In the genomic region with DNA sequence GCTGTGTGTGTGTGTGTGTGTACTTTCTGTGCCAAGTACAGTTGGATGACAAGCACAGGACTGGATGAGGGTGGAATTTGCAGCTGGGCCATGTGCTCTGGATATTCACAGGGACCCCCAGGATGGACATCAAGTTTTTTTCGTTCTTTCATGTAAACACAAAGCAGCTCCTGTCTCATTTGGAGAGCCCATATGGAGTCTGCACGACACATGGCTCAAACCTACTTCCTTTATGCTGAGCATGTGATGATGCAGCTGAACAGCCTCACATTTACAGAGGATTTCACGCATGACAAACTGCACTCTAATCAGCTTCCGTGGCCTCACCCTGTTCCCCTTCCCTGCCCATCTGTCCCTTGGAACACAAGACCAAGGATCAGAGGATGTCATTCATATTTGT, we compare ENCODE assay signal across 23 mouse cellular contexts.
A peak's percentile ranks its signal among the peaks of the same experiment; 100 is the strongest.
DNase-seq lines count a peak whose midpoint lies in the region; ATAC-seq and TF ChIP-seq lines count a peak whose summit lies in the region.
"Had no signal": no experiment of that assay in that cellular context is flagged by ENCODE, and none has a peak within 500 bp of the region (broad histone marks: within the 10 kb centered on the region; RNA-seq: fewer than 3 reads in every experiment).

No protein-coding gene starts in this region.

- H3K36me3 ChIP-seq in embryonic facial prominence, embryonic 14.5 days (ENCODE audit: control insufficient read depth, insufficient read depth, low read length), result no peaks in the 10 kb centered on the region
- no peaks in the 10 kb centered on the region for H3K36me3 ChIP-seq in embryonic facial prominence, embryonic 10.5 days (replicated peaks)
- no peaks in the 10 kb centered on the region for H3K36me3 ChIP-seq in hindbrain, embryonic 15.5 days
- H3K36me3 ChIP-seq in hindbrain, embryonic 10.5 days, result no peaks in the 10 kb centered on the region
- H3K36me3 ChIP-seq: embryonic facial prominence, embryonic 13.5 days; heart, embryonic 15.5 days; limb, embryonic 10.5 days; midbrain, embryonic 13.5 days had no signal

- TF ChIP-seq CTCF in brain, embryonic 14.5 days (IDR thresholded peaks at IDR 0.05; ENCODE audit: borderline replicate concordance, extremely low read depth, insufficient read depth, insufficient read length), result no peak

- peaks cover 4% of the 10 kb centered on the region; the same call in 1 of the 2 replicates for H3K4me1 ChIP-seq in embryonic facial prominence, embryonic 14.5 days (ENCODE audit: control insufficient read depth, insufficient read depth, low read length)
- H3K4me1 ChIP-seq in embryonic facial prominence, embryonic 10.5 days, result no peaks in the 10 kb centered on the region
- H3K4me1 ChIP-seq in hindbrain, embryonic 15.5 days (replicated peaks), result 0 out of 2 replicates have a peak, but pooled peaks cover 1% of the 10 kb centered on the region
- 0 out of 2 replicates have a peak, but pooled peaks cover 5% of the 10 kb centered on the region for H3K4me1 ChIP-seq in hindbrain, embryonic 10.5 days (replicated peaks)
- H3K4me1 ChIP-seq: heart, embryonic 15.5 days; limb, embryonic 10.5 days had no signal

- DNase-seq in embryonic facial prominence, embryonic 14.5 days (ENCODE audit: low spot score), result peak; percentile 63
- no peak for DNase-seq in embryonic facial prominence, embryonic 10.5 days (ENCODE audit: low spot score)
- DNase-seq in hindbrain, embryonic 10.5 days (ENCODE audit: low spot score), result no peak
- DNase-seq in brain, embryonic 14.5 days (ENCODE audit: low read depth), result peak; percentile 51
- peak; percentile 72 for DNase-seq in retina, embryonic 14.5 days (ENCODE audit: low spot score)
- DNase-seq in gastrocnemius, adult 18-20 months (ENCODE audit: low spot score), result no peak
- DNase-seq in layer of hippocampus, adult 9-11 months, result no peak
- DNase-seq: adrenal gland, postnatal 14 days; cerebellum, adult 2 months; gastrocnemius, postnatal 10 days; heart, adult 2 months; kidney, adult 9 months; kidney, postnatal 4 days; layer of hippocampus, postnatal 36 days; lung, embryonic 14.5 days; lung, postnatal 4 days; thymus, postnatal 25 days had no signal

- no peaks in the 10 kb centered on the region for H3K9me3 ChIP-seq in embryonic facial prominence, embryonic 14.5 days (ENCODE audit: control insufficient read depth, low read length)
- H3K9me3 ChIP-seq in embryonic facial prominence, embryonic 10.5 days, result no peaks in the 10 kb centered on the region
- H3K9me3 ChIP-seq in hindbrain, embryonic 15.5 days, result no peaks in the 10 kb centered on the region
- H3K9me3 ChIP-seq in hindbrain, embryonic 10.5 days, result no peaks in the 10 kb centered on the region
- H3K9me3 ChIP-seq: embryonic facial prominence, embryonic 13.5 days; heart, embryonic 15.5 days; limb, embryonic 10.5 days; midbrain, embryonic 13.5 days had no signal

- 37% methylated on average over 4 of the region's 4 CpGs for WGBS in embryonic facial prominence, embryonic 14.5 days
- WGBS in embryonic facial prominence, embryonic 10.5 days, result 52% methylated on average over 4 of the region's 4 CpGs
- WGBS in hindbrain, embryonic 15.5 days, result 28% methylated on average over 4 of the region's 4 CpGs
- whole genome bisulfite sequencing in hindbrain, embryonic 10.5 days, result 59% methylated on average over 4 of the region's 4 CpGs

- ATAC-seq in embryonic facial prominence, embryonic 14.5 days (ENCODE audit: low read depth), result peak; percentile 60; the same call in 1 of the 2 replicates
- ATAC-seq in hindbrain, embryonic 15.5 days (ENCODE audit: low FRiP score, low read depth), result 0 out of 2 replicates have a peak, but pooled peaks have one; percentile 19
- ATAC-seq: midbrain, embryonic 13.5 days had no signal

- H3K27ac ChIP-seq in embryonic facial prominence, embryonic 14.5 days (replicated peaks; ENCODE audit: low read depth, low read length), result no peak overlapping the region
- H3K27ac ChIP-seq in embryonic facial prominence, embryonic 10.5 days (replicated peaks), result no peak overlapping the region
- no peak overlapping the region for H3K27ac ChIP-seq in hindbrain, embryonic 15.5 days (replicated peaks)
- no peak overlapping the region for H3K27ac ChIP-seq in hindbrain, embryonic 10.5 days
- H3K27ac ChIP-seq: embryonic facial prominence, embryonic 13.5 days; heart, adult 2 months; heart, embryonic 15.5 days; limb, embryonic 10.5 days; midbrain, embryonic 13.5 days had no signal

- no peak overlapping the region for H3K4me3 ChIP-seq in embryonic facial prominence, embryonic 14.5 days (ENCODE audit: low read depth, low read length)
- no peak overlapping the region for H3K4me3 ChIP-seq in embryonic facial prominence, embryonic 10.5 days
- H3K4me3 ChIP-seq in hindbrain, embryonic 15.5 days, result no peak overlapping the region
- H3K4me3 ChIP-seq in hindbrain, embryonic 10.5 days, result no peak overlapping the region
- H3K4me3 ChIP-seq: embryonic facial prominence, embryonic 13.5 days; heart, adult 2 months; heart, embryonic 15.5 days; limb, embryonic 10.5 days; midbrain, embryonic 13.5 days had no signal

- H3K4me2 ChIP-seq in embryonic facial prominence, embryonic 14.5 days (ENCODE audit: low read depth, low read length), result no peak overlapping the region
- no peak overlapping the region for H3K4me2 ChIP-seq in hindbrain, embryonic 15.5 days
- H3K4me2 ChIP-seq: embryonic facial prominence, embryonic 13.5 days; heart, embryonic 15.5 days; liver, embryonic 11.5 days; lung, embryonic 14.5 days; midbrain, embryonic 13.5 days had no signal

- H3K27me3 ChIP-seq in embryonic facial prominence, embryonic 14.5 days (replicated peaks; ENCODE audit: control insufficient read depth, insufficient read depth, low read length), result no peaks in the 10 kb centered on the region
- no peaks in the 10 kb centered on the region for H3K27me3 ChIP-seq in embryonic facial prominence, embryonic 10.5 days (replicated peaks; ENCODE audit: low read depth, poor library complexity, severe bottlenecking)
- H3K27me3 ChIP-seq in hindbrain, embryonic 15.5 days, result no peaks in the 10 kb centered on the region
- no peaks in the 10 kb centered on the region for H3K27me3 ChIP-seq in hindbrain, embryonic 10.5 days (ENCODE audit: insufficient read depth, poor library complexity, severe bottlenecking)
- H3K27me3 ChIP-seq: embryonic facial prominence, embryonic 13.5 days; heart, embryonic 15.5 days; midbrain, embryonic 13.5 days had no signal

- no peak for TF ChIP-seq POLR2A in brain, embryonic 14.5 days (IDR thresholded peaks at IDR 0.05; ENCODE audit: borderline replicate concordance, extremely low read depth, insufficient read depth, insufficient read length, poor library complexity, severe bottlenecking)

- no peak overlapping the region for H3K9ac ChIP-seq in embryonic facial prominence, embryonic 14.5 days (ENCODE audit: low read depth, low read length)
- H3K9ac ChIP-seq in hindbrain, embryonic 15.5 days, result no peak overlapping the region
- H3K9ac ChIP-seq: embryonic facial prominence, embryonic 13.5 days; heart, embryonic 15.5 days; lung, embryonic 14.5 days; midbrain, embryonic 13.5 days had no signal

Comparison
In these comparisons a context has a peak if more than half of its experiments do, and no peak if none do; other contexts are left out.
1. DNase-seq: peak in embryonic facial prominence, embryonic 14.5 days (single experiment), brain, embryonic 14.5 days (single experiment) and retina, embryonic 14.5 days (single experiment); none in embryonic facial prominence, embryonic 10.5 days (single experiment), hindbrain, embryonic 10.5 days (single experiment), gastrocnemius, adult 18-20 months (single experiment) and layer of hippocampus, adult 9-11 months (single experiment).